Mouse (Mus musculus) brain, embryonic 14.5 days (tissue): ENCODE measurements around the gene Hist2h2bb.

ENCODE experiments used
- CTCF ChIP-seq: fragments of 200-500 bp; IDR thresholded peaks from 2 replicates; pipeline ENCODE4 v1.5.1; 2012; ENCODE audit warnings: inconsistent platforms, mild to moderate bottlenecking, moderate library complexity, borderline replicate concordance; ENCODE audit not compliant: insufficient read depth, insufficient read length; ENCODE audit errors: extremely low read depth
- POLR2A ChIP-seq: fragments of 200-500 bp; IDR thresholded peaks from 2 replicates; pipeline ENCODE4 v1.6.1; 2012; ENCODE audit warnings: mild to moderate bottlenecking, inconsistent platforms, borderline replicate concordance; ENCODE audit not compliant: poor library complexity, insufficient read depth, insufficient read length, severe bottlenecking; ENCODE audit errors: extremely low read depth

DNA sequence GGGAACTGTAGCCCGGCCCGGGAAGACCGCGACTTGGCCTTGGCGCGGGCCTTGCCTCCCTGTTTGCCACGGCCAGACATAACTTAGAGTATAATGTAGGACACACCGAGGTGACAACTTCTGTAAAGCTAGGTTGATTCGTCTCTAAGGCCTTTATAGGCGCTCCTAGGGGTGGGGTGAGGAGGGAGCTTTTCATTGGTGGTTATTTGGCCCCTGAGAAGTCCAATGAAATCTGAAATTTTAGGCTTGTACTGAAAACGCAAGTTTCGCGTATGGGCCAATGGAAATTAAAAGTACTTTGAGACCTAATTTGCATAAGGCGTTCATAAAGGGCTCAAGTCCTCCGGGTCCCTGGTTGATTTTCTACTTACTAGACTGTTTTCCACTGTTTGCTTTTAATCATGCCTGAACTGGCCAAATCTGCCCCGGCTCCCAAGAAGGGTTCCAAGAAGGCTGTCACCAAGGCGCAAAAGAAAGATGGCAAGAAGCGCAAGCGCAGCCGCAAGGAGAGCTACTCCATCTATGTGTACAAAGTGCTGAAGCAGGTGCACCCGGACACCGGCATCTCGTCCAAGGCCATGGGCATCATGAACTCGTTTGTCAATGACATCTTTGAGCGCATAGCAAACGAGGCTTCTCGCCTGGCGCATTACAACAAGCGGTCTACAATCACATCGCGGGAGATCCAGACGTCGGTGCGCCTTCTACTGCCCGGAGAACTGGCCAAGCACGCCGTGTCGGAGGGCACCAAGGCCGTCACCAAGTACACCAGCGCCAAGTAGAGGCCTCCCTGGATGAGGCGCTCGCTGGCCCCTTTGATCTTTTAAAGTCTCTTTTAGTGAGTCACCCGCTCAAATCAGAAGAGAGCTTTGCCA lies 48.5 kb upstream of the Hist2h2bb start, which contains the start of the genes Hist2h2ac and Hist2h2be:
- TF ChIP-seq POLR2A (peak; percentile 57; the same call in 1 of the 2 replicates), CTCF (no peak)
